Mouse (Mus musculus) yolk sac, embryonic 10.5 days (tissue): Measurements from ENCODE around the gene Trio.

Experiments
- DNase-seq: peaks from one replicate; pipeline ENCODE4 v3.0.0-alpha.2; 2017; ENCODE audit warnings: low spot score

Trio gene

GRCm38 (mm10) chr15:27944898-27945297 is 80.8 kb downstream of the Trio start:
- DNase-seq, result no peak

GRCm38 (mm10) chr15:27943486-27944195 is 82.0 kb downstream of the Trio start:
- DNase-seq, result no peak

- DNase-seq, result no peak
Measured at GRCm38 (mm10) chr15:27942148-27942847, 83.3 kb downstream of the Trio start.

- no peak for DNase-seq
Measured at GRCm38 (mm10) chr15:27941441-27941840, 84.2 kb downstream of the Trio start.

- DNase-seq, result no peak
Measured at GRCm38 (mm10) chr15:27941020-27941419, 84.6 kb downstream of the Trio start.

GRCm38 (mm10) chr15:27940032-27940431 is 85.6 kb downstream of the Trio start:
- DNase-seq, result no peak

- DNase-seq, result no peak
Measured at GRCm38 (mm10) chr15:27938886-27939285, 86.8 kb downstream of the Trio start.

GRCm38 (mm10) chr15:27937861-27938833 is 87.5 kb downstream of the Trio start:
- no peak for DNase-seq

GRCm38 (mm10) chr15:27937003-27937860 is 88.4 kb downstream of the Trio start:
- DNase-seq, result peak; percentile 77

- no peak for DNase-seq
Measured at GRCm38 (mm10) chr15:27935772-27936746, 89.6 kb downstream of the Trio start.

GRCm38 (mm10) chr15:27933270-27933669 is 92.4 kb downstream of the Trio start:
- DNase-seq, result no peak

- DNase-seq, result no peak
Measured at GRCm38 (mm10) chr15:27931891-27932290, 93.8 kb downstream of the Trio start.

GRCm38 (mm10) chr15:27931459-27931858 is 94.2 kb downstream of the Trio start:
- no peak for DNase-seq

- no peak for DNase-seq
Measured at GRCm38 (mm10) chr15:27927614-27928013, 98.0 kb downstream of the Trio start.

GRCm38 (mm10) chr15:27926941-27927340 is 98.7 kb downstream of the Trio start:
- DNase-seq, result peak; percentile 24

- DNase-seq, result peak; percentile 26
Measured at GRCm38 (mm10) chr15:27926450-27926849, 99.2 kb downstream of the Trio start.

GRCm38 (mm10) chr15:27925865-27926264 is 99.8 kb downstream of the Trio start:
- no peak for DNase-seq

- DNase-seq, result no peak
Measured at GRCm38 (mm10) chr15:27925004-27925635, 100.5 kb downstream of the Trio start.

GRCm38 (mm10) chr15:27923987-27924341 is 101.7 kb downstream of the Trio start:
- DNase-seq, result no peak
